Mouse (Mus musculus) cortical plate, adult 2 months (tissue): ENCODE measurements around the gene Pola2.

ENCODE experiments used
- CTCF ChIP-seq: fragments of 200-500 bp; IDR thresholded peaks from 2 replicates; pipeline ENCODE4 v1.5.1; 2011; ENCODE audit warnings: mild to moderate bottlenecking, control low read depth, low read length; ENCODE audit not compliant: insufficient read depth; ENCODE audit errors: extremely low read depth
- POLR2A ChIP-seq: fragments of 200-500 bp; IDR thresholded peaks from 2 replicates; pipeline ENCODE4 v1.6.1; 2011; ENCODE audit warnings: mild to moderate bottlenecking, low read length, control low read depth; ENCODE audit not compliant: insufficient read depth; ENCODE audit errors: extremely low read depth

DNA sequence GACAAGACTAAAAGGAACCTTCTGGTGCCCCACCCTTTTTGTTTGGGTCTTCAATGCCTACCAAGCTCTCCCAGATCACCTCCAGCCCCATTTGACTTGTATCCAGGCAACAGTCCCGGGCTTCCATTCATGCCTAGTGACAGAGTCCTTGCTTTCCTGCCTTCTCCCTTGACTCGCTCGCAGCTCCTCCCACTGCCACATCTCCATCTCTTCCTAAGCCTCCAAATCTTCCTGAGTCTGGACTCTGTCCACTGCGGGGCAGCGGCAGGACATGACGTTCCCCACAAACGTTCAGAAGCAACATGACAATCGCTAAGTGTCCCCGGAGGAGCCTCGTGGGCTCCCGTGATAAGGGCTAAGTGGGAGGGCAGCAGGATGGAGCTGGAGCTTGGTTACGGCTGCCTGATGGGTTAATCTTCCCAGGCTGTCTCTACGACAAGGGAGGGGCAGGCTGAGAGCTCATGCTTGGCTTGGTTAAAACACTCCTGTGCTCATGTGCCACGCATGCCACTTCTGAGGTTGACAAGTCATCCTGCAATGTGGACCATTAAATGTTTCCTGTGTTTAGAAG lies 26.1 kb downstream of the Pola2 start:
- TF ChIP-seq POLR2A, result no peak
- TF ChIP-seq CTCF, result no peak
